Mouse (Mus musculus) liver, adult 2 months (tissue): ENCODE results near the gene Ccdc85b.

Experiments used
- CTCF ChIP-seq: fragments of 200-500 bp; IDR thresholded peaks from 2 replicates; pipeline ENCODE4 v1.5.1; 2011; ENCODE audit warnings: low read depth, low read length, control low read depth
- POLR2A ChIP-seq: fragments of 200-500 bp; IDR thresholded peaks from 2 replicates; pipeline ENCODE4 v1.6.1; 2011; ENCODE audit warnings: low read length, control low read depth; ENCODE audit not compliant: insufficient read depth; ENCODE audit errors: extremely low read depth

GRCm38 (mm10) chr19:5425906-5426565, 31.7 kb downstream of the Ccdc85b start:
- TF ChIP-seq POLR2A: no peak
- no peak for TF ChIP-seq CTCF
